Mouse (Mus musculus) kidney, adult 8-10 months (tissue): ENCODE measurements at regions not wholly inside any gene's neighbourhood (a gene's known extent, or its start where the extent isn't known, plus 50 kb on each side); places are given as distances from the start of the nearest gene placed in this dataset.
A peak's percentile ranks its signal among the peaks of the same experiment; 100 is the strongest.
"Not testable (repeated sequence)": the region's sequence is repeated elsewhere in the genome, so short reads cannot be mapped to it uniquely, and the experiment has no call there.

Experiments used
- DNase-seq, 2 experiments: peaks; one replicate each; pipeline ENCODE4 v3.0.0; 2022

GRCm38 (mm10) chr1:164744955-164745608 is 51.4 kb upstream of the Dpt start:
- DNase-seq = peak; percentile 22 to 24

- DNase-seq = no peak
Observed at GRCm38 (mm10) chr1:164744499-164744898, 51.9 kb upstream of the Dpt start.

- DNase-seq = not testable (repeated sequence)
Observed at GRCm38 (mm10) chr1:164742897-164743296, 53.5 kb upstream of the Dpt start.

GRCm38 (mm10) chr1:164735646-164736045 is 60.8 kb upstream of the Dpt start:
- peak in 1 of 2 experiments; percentile 48 for DNase-seq

GRCm38 (mm10) chr1:164733741-164734140 is 62.7 kb upstream of the Dpt start:
- peak; percentile 53 to 54 for DNase-seq

- no peak for DNase-seq
Observed at GRCm38 (mm10) chr1:164722054-164722453, 74.4 kb upstream of the Dpt start.

- peak; percentile 88 for DNase-seq
Observed at GRCm38 (mm10) chr1:164714905-164715304, 81.5 kb upstream of the Dpt start.

GRCm38 (mm10) chr1:164713798-164714551 is 82.5 kb upstream of the Dpt start:
- peak in 1 of 2 experiments; percentile 87 for DNase-seq

GRCm38 (mm10) chr1:164712514-164712913 is 83.9 kb upstream of the Dpt start:
- no peak for DNase-seq

- DNase-seq = peak in 1 of 2 experiments; percentile 29
Observed at GRCm38 (mm10) chr1:164704397-164705091, 91.9 kb upstream of the Dpt start.

GRCm38 (mm10) chr1:164703560-164704131 is 92.8 kb upstream of the Dpt start:
- peak; percentile 66 to 93 for DNase-seq

- DNase-seq = no peak
Observed at GRCm38 (mm10) chr1:164690055-164690454, 106.4 kb upstream of the Dpt start.

- DNase-seq = no peak
Observed at GRCm38 (mm10) chr1:164689311-164689710, 107.1 kb upstream of the Dpt start.

GRCm38 (mm10) chr1:164684437-164684836 is 112.0 kb upstream of the Dpt start:
- no peak for DNase-seq

- no peak for DNase-seq
Observed at GRCm38 (mm10) chr1:164683788-164684187, 112.7 kb upstream of the Dpt start.

- no peak for DNase-seq
Observed at GRCm38 (mm10) chr1:164682867-164683599, 113.4 kb upstream of the Dpt start.

GRCm38 (mm10) chr1:164682426-164682825 is 114.0 kb upstream of the Dpt start:
- no peak for DNase-seq

- no peak for DNase-seq
Observed at GRCm38 (mm10) chr1:164681582-164681981, 114.9 kb upstream of the Dpt start.

- DNase-seq = no peak
Observed at GRCm38 (mm10) chr1:164678303-164678702, 118.1 kb upstream of the Dpt start.

GRCm38 (mm10) chr1:164652244-164652643 is 144.2 kb upstream of the Dpt start:
- no peak for DNase-seq

GRCm38 (mm10) chr1:164637901-164638462 is 158.5 kb upstream of the Dpt start:
- no peak for DNase-seq

GRCm38 (mm10) chr1:164631679-164632078 is 164.8 kb upstream of the Dpt start:
- DNase-seq = no peak
